Mouse (Mus musculus) MEL (cell line): ENCODE measurements around the gene Gm45234. TPM values are rescaled to one million over a fixed set of nuclear protein-coding genes. Genes with fewer than 3 reads are reported as not detected.
A peak's percentile ranks its signal among the peaks of the same experiment; 100 is the strongest.

ENCODE experiments used
- DNase-seq: peaks from one replicate; pipeline ENCODE4 v3.0.0; 2011; ENCODE audit warnings: low read depth, low spot score
- H3K27ac ChIP-seq: 2 replicates; pipeline ENCODE4 v1.5.1; 2012; ENCODE audit warnings: low read depth, mild to moderate bottlenecking, control low read depth, low read length, moderate library complexity; ENCODE audit not compliant: control insufficient read depth
- H3K27me3 ChIP-seq, 2 experiments: fragments of 150-350 bp in 1 of 2; sonication (generic) in 1 of 2; 2 replicates each; pipeline ENCODE4 v1.6.1; 2012; ENCODE audit warnings: low read length in 2 of 2, mild to moderate bottlenecking in 2 of 2, improper control_type of control experiment in 1 of 2, moderate library complexity in 1 of 2; ENCODE audit not compliant: insufficient read depth in 2 of 2, control insufficient read depth in 1 of 2
- H3K36me3 ChIP-seq, 2 experiments: 2 replicates each; pipeline ENCODE4 v1.6.1; 2012 to 2014; ENCODE audit warnings: low read length in 2 of 2, improper control_type of control experiment in 1 of 2, inconsistent platforms in 1 of 2, mild to moderate bottlenecking in 1 of 2; ENCODE audit not compliant: insufficient read depth in 2 of 2, control insufficient read depth in 1 of 2
- H3K4me1 ChIP-seq, 2 experiments: fragments of 150-350 bp in 1 of 2; sonication (generic) in 1 of 2; 2 replicates each; pipeline ENCODE4 v1.6.1; 2012; ENCODE audit warnings: low read length in 2 of 2, improper control_type of control experiment in 1 of 2, mild to moderate bottlenecking in 1 of 2; ENCODE audit not compliant: insufficient read depth in 2 of 2, control insufficient read depth in 1 of 2
- H3K4me3 ChIP-seq, 2 experiments: fragments of 150-350 bp in 1 of 2; sonication (generic) in 1 of 2; 2 replicates each; pipeline ENCODE4 v1.5.1; 2012; ENCODE audit warnings: low read depth in 2 of 2, low read length in 2 of 2, mild to moderate bottlenecking in 2 of 2, moderate library complexity in 2 of 2, control low read depth in 1 of 2, improper control_type of control experiment in 1 of 2; ENCODE audit not compliant: control insufficient read depth in 1 of 2, insufficient read depth in 1 of 2
- H3K79me2 ChIP-seq: 2 replicates; pipeline ENCODE4 v1.6.1; 2012; ENCODE audit warnings: mild to moderate bottlenecking, low read length, moderate library complexity; ENCODE audit not compliant: control insufficient read depth, poor library complexity, insufficient read depth
- H3K9ac ChIP-seq: 2 replicates; pipeline ENCODE4 v1.6.1; 2012; ENCODE audit warnings: low read depth, mild to moderate bottlenecking, control low read depth, low read length, moderate library complexity; ENCODE audit not compliant: control insufficient read depth, poor library complexity, severe bottlenecking
- H3K9me3 ChIP-seq: fragments of 150-350 bp; sonication (generic); replicated peaks from 2 replicates; pipeline ENCODE4 v1.6.1; 2012; ENCODE audit warnings: mild to moderate bottlenecking, low read length, improper control_type of control experiment, moderate library complexity; ENCODE audit not compliant: insufficient read depth
- BHLHE40 ChIP-seq: IDR thresholded peaks from 2 replicates; pipeline ENCODE4 v1.6.1; 2012; ENCODE audit warnings: low read depth, mild to moderate bottlenecking, inconsistent platforms, low read length, improper control_type of control experiment, borderline replicate concordance
- CHD1 ChIP-seq: IDR thresholded peaks from 2 replicates; pipeline ENCODE4 v1.6.1; 2012; ENCODE audit warnings: low read depth, mild to moderate bottlenecking, inconsistent platforms, low read length, improper control_type of control experiment
- CTCF ChIP-seq, 3 experiments: IDR thresholded peaks in 2 of 3; conservative IDR thresholded peaks in 1 of 3; 2 replicates each; pipeline ENCODE4 v1.5.1; 2011 to 2012; ENCODE audit warnings: low read length in 3 of 3, low read depth in 2 of 3, mild to moderate bottlenecking in 2 of 3, improper control_type of control experiment in 1 of 3, inconsistent platforms in 1 of 3, mixed read lengths in 1 of 3, moderate library complexity in 1 of 3; ENCODE audit not compliant: control insufficient read depth in 1 of 3, insufficient read depth in 1 of 3, poor library complexity in 1 of 3, severe bottlenecking in 1 of 3
- E2F4 ChIP-seq: IDR thresholded peaks from 2 replicates; pipeline ENCODE4 v1.6.1; 2011; ENCODE audit warnings: low read depth, low read length, improper control_type of control experiment, borderline replicate concordance
- EP300 ChIP-seq, 2 experiments: IDR thresholded peaks; 2 replicates each; pipeline ENCODE4 v1.6.1; 2011; ENCODE audit warnings: improper control_type of control experiment in 2 of 2, low read length in 2 of 2, low read depth in 1 of 2, mild to moderate bottlenecking in 1 of 2
- ETS1 ChIP-seq: IDR thresholded peaks from 2 replicates; pipeline ENCODE4 v1.6.1; 2012; ENCODE audit warnings: low read depth, mild to moderate bottlenecking, inconsistent platforms, low read length, improper control_type of control experiment, moderate library complexity
- GABPA ChIP-seq: IDR thresholded peaks from 2 replicates; pipeline ENCODE4 v1.6.1; 2012; ENCODE audit warnings: low read depth, mild to moderate bottlenecking, inconsistent platforms, low read length, improper control_type of control experiment, moderate library complexity
- GATA1 ChIP-seq: IDR thresholded peaks from 2 replicates; pipeline ENCODE4 v1.6.1; 2011; ENCODE audit warnings: low read depth, low read length, improper control_type of control experiment
- HCFC1 ChIP-seq: IDR thresholded peaks from 2 replicates; pipeline ENCODE4 v1.6.1; 2012; ENCODE audit warnings: low read depth, mild to moderate bottlenecking, inconsistent platforms, low read length, improper control_type of control experiment, moderate library complexity
- KAT2A ChIP-seq: conservative IDR thresholded peaks from 2 replicates; pipeline ENCODE4 v1.6.1; 2012; ENCODE audit warnings: low read depth, low read length, improper control_type of control experiment, inconsistent platforms
- MAFK ChIP-seq: IDR thresholded peaks from 2 replicates; pipeline ENCODE4 v1.6.1; 2011; ENCODE audit warnings: low read depth, mild to moderate bottlenecking, low read length, improper control_type of control experiment, borderline replicate concordance
- MXI1 ChIP-seq: IDR thresholded peaks from 2 replicates; pipeline ENCODE4 v1.6.1; 2011; ENCODE audit warnings: mild to moderate bottlenecking, low read depth, low read length, improper control_type of control experiment
- MYC ChIP-seq: IDR thresholded peaks from 2 replicates; pipeline ENCODE4 v1.6.1; 2011; ENCODE audit warnings: low read depth, mild to moderate bottlenecking, low read length, improper control_type of control experiment, moderate library complexity
- POLR2A ChIP-seq, 2 experiments: IDR thresholded peaks; 2 replicates each; pipeline ENCODE4 v1.6.1; 2011 to 2012; ENCODE audit warnings: low read length in 2 of 2, mild to moderate bottlenecking in 2 of 2, control low read depth in 1 of 2, improper control_type of control experiment in 1 of 2, low read depth in 1 of 2, moderate library complexity in 1 of 2; ENCODE audit not compliant: control insufficient read depth in 1 of 2, insufficient read depth in 1 of 2, poor library complexity in 1 of 2
- POLR2AphosphoS2 ChIP-seq: IDR thresholded peaks from 2 replicates; pipeline ENCODE4 v1.6.1; 2011; ENCODE audit warnings: low read length, improper control_type of control experiment
- POLR2AphosphoS5 ChIP-seq: IDR thresholded peaks from 2 replicates; pipeline ENCODE4 v1.6.1; 2012; ENCODE audit warnings: low read depth, borderline replicate concordance, mild to moderate bottlenecking, inconsistent platforms, low read length, moderate library complexity, mixed read lengths
- RAD21 ChIP-seq: IDR thresholded peaks from 2 replicates; pipeline ENCODE4 v1.6.1; 2011; ENCODE audit warnings: mild to moderate bottlenecking, low read depth, low read length, improper control_type of control experiment
- SIN3A ChIP-seq: IDR thresholded peaks from 2 replicates; pipeline ENCODE4 v1.6.1; 2012; ENCODE audit warnings: low read length, improper control_type of control experiment, inconsistent platforms
- SMC3 ChIP-seq: IDR thresholded peaks from 2 replicates; pipeline ENCODE4 v1.6.1; 2011; ENCODE audit warnings: low read depth, low read length, improper control_type of control experiment
- TAL1 ChIP-seq: IDR thresholded peaks from 2 replicates; pipeline ENCODE4 v1.6.1; 2012; ENCODE audit warnings: mild to moderate bottlenecking, inconsistent platforms, low read length, moderate library complexity, mixed read lengths
- ZC3H11A ChIP-seq: IDR thresholded peaks from 2 replicates; pipeline ENCODE4 v1.6.1; 2012; ENCODE audit warnings: low read depth, mild to moderate bottlenecking, inconsistent platforms, low read length, improper control_type of control experiment
- ZKSCAN1 ChIP-seq: IDR thresholded peaks from 2 replicates; pipeline ENCODE4 v1.6.1; 2012; ENCODE audit warnings: low read depth, mild to moderate bottlenecking, inconsistent platforms, low read length, improper control_type of control experiment, moderate library complexity
- ZMIZ1 ChIP-seq: IDR thresholded peaks from 2 replicates; pipeline ENCODE4 v1.6.1; 2012; ENCODE audit warnings: low read depth, mild to moderate bottlenecking, inconsistent platforms, low read length, improper control_type of control experiment, moderate library complexity
- polyA plus RNA-seq, 2 experiments: library from polyadenylated mRNA; stranded (reverse) in 1 of 2; unstranded in 1 of 2; fragments of >175 nt in 1 of 2; fragments of >200 nt in 1 of 2; gene quantifications; 2 replicates each; pipeline versions ENCODE4 v1.2.1 to v1.2.4; 2012; ENCODE audit warnings: low replicate concordance in 2 of 2, low read depth in 1 of 2; ENCODE audit not compliant: insufficient read length in 2 of 2, insufficient read depth in 1 of 2, missing spikeins in 1 of 2
- total RNA-seq: library from RNA; depleted of rRNA; stranded (reverse); fragments of 300-350 nt; gene quantifications from 2 replicates; pipeline ENCODE4 v1.2.3, GENCODE M21; 2012

The Gm45234 gene
- total and polyA plus RNA-seq, 3 experiments, result 0.15 TPM; not detected in 2

- H3K9me3 ChIP-seq, result no peaks in the 10 kb centered on the region
- no peak overlapping the region for H3K9ac ChIP-seq
- H3K27me3 ChIP-seq, result no peaks in the 10 kb centered on the region
- peaks cover 13 to 19% of the 10 kb centered on the region in 2 experiments for H3K36me3 ChIP-seq
- H3K27ac ChIP-seq, result no peak overlapping the region
- no peak overlapping the region for H3K4me3 ChIP-seq
- H3K4me1 ChIP-seq, result peaks cover 0 to 5% of the 10 kb centered on the region in 2 experiments; a peak in 2 of 4 replicates
- DNase-seq, result no peak
- H3K79me2 ChIP-seq, result peaks cover 11% of the 10 kb centered on the region; the same call in 1 of the 2 replicates
- TF ChIP-seq GABPA (no peak), KAT2A (no peak), EP300 (IDR thresholded peaks at IDR 0.05; ENCODE audit: low read depth in 1 of 2, low read length in 2 of 2) (no peak), POLR2AphosphoS5 (no peak), SMC3 (peak; percentile 25), CTCF (IDR thresholded peaks at IDR 0.05 in 2 of 3, conservative IDR thresholded peaks at IDR 0.05 in 1 of 3; ENCODE audit: control insufficient read depth in 1 of 3, insufficient read depth in 1 of 3, low read depth in 2 of 3, low read length in 3 of 3, poor library complexity in 1 of 3, severe bottlenecking in 1 of 3) (peak in 1 of 3 experiments; percentile 22; a peak in 1 of 6 replicates), RAD21 (peak; percentile 24), E2F4 (no peak), TAL1 (no peak), HCFC1 (no peak), MXI1 (no peak), GATA1 (no peak), POLR2A (IDR thresholded peaks at IDR 0.05; ENCODE audit: control insufficient read depth in 1 of 2, insufficient read depth in 1 of 2, low read depth in 1 of 2, low read length in 2 of 2, poor library complexity in 1 of 2) (no peak; a peak in 1 of 4 replicates), MAFK (no peak), BHLHE40 (no peak), SIN3A (no peak), ETS1 (no peak), CHD1 (no peak), ZKSCAN1 (no peak), ZC3H11A (no peak), ZMIZ1 (peak; percentile 39; the same call in 1 of the 2 replicates), MYC (no peak), POLR2AphosphoS2 (no peak)
These were observed 53.6 kb downstream of the Gm45234 start for GRCm38 (mm10) chr6:124702102-124702783.
